Mouse (Mus musculus) stomach, embryonic 15.5 days (tissue): ENCODE measurements at regions not wholly inside any gene's neighbourhood (a gene's known extent, or its start where the extent isn't known, plus 50 kb on each side); places are given as distances from the start of the nearest gene placed in this dataset.
A peak's percentile ranks its signal among the peaks of the same experiment; 100 is the strongest.

ENCODE experiments used
- ATAC-seq: fragments of 200-750 bp; cut with Nextera tagmentation; 2 replicates; pipeline ENCODE4 v1.8.0; 2017; ENCODE audit warnings: low read depth, moderate number of reproducible peaks, moderate TSS enrichment; ENCODE audit not compliant: insufficient read depth, low FRiP score
- H3K27ac ChIP-seq: fragments of 300-500 bp; sonication (generic); 2 replicates; pipeline ENCODE4 v1.5.1; 2015; ENCODE audit warnings: mild to moderate bottlenecking, inconsistent platforms
- H3K27me3 ChIP-seq: fragments of 300-500 bp; sonication (generic); replicated peaks from 2 replicates; pipeline ENCODE4 v1.6.1; 2015; ENCODE audit warnings: inconsistent platforms
- H3K36me3 ChIP-seq: fragments of 300-500 bp; sonication (generic); 2 replicates; pipeline ENCODE4 v1.6.1; 2015; ENCODE audit warnings: inconsistent platforms
- H3K4me1 ChIP-seq: fragments of 300-500 bp; sonication (generic); 2 replicates; pipeline ENCODE4 v1.6.1; 2015; ENCODE audit warnings: inconsistent platforms
- H3K4me2 ChIP-seq: fragments of 300-500 bp; sonication (generic); 2 replicates; pipeline ENCODE4 v1.6.1; 2015; ENCODE audit warnings: mild to moderate bottlenecking, inconsistent platforms
- H3K4me3 ChIP-seq: fragments of 300-500 bp; sonication (generic); replicated peaks from 2 replicates; pipeline ENCODE4 v1.5.1; 2015; ENCODE audit warnings: inconsistent platforms
- H3K9ac ChIP-seq: fragments of 300-500 bp; sonication (generic); 2 replicates; pipeline ENCODE4 v1.6.1; 2015; ENCODE audit warnings: inconsistent platforms
- H3K9me3 ChIP-seq: fragments of 300-500 bp; sonication (generic); 2 replicates; pipeline ENCODE4 v1.6.1; 2016; ENCODE audit warnings: inconsistent platforms
- WGBS: fragments of 180-500 bp; shearing (Covaris S2); methylation state at CpG from one replicate; pipeline ENCODE4 v1.1.7; 2015; 5-methylcytosine and 5-hydroxymethylcytosine counted together

DNA sequence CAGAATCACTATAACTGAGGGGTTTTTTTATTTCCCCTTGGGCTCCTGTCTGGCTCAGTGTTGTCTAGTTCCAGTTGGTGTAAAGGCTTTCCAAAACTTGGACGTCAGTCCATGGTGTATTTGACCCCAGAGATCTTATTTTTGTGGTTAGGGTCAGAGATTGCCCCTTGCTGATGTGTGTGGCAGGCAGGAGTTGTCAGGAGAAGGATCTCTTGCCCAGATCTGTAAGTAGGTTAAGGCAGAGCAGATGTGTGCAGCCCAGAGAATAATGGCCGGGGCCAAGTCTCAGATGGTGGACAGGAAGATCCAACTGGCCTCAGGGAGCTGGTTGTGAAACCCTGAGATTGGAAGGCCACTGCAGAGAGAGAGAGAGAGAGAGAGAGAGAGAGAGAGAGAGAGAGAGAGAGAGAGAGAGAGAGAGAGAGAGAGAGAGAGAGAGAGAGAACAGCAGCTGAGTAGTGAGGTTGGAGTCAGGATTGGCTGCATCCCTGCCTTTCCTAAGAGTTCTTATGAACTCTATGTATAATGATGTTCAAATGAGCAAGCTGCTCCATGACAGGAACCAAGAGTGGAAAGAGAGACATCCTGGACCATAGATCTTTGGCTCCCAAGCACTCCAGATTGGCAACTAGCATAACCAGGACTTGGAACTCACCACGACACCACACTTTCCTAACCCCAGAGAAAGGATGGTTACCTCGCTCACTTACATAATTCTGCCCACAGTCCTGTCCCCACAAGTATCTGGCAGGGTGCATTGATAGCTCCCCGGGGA, 479.9 kb downstream of the Gm826 start:
- Histone ChIP-seq H3K4me3 (no peak overlapping the region), H3K9ac (no peak overlapping the region), H3K27me3 (no peaks in the 10 kb centered on the region), H3K4me2 (no peak overlapping the region), H3K9me3 (no peaks in the 10 kb centered on the region), H3K27ac (no peak overlapping the region), H3K36me3 (no peaks in the 10 kb centered on the region), H3K4me1 (no peaks in the 10 kb centered on the region)
- ATAC-seq: no peak
- WGBS: 85% methylated on average over 5 of the region's 5 CpGs

DNA sequence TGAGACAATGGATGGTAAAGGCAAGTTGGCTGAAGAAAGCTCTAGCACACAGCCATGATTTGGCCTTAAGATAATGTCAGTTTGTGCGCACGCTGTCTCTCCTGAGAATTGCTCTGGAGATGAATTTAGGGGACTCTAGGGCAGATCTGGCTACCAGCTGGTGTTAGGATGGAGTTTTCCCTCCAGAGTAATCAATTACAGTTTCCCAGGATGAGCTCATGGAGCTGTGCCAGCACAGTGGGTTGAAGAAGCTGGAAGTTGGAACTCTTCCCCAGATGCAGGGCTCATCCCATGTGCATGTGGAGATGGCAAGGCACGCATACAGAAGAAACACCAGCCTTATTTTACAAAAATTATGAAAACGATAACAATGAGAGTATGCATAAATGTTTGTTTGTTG, 481.0 kb downstream of the Gm826 start:
- Histone ChIP-seq H3K4me3 (no peak overlapping the region), H3K27me3 (no peaks in the 10 kb centered on the region), H3K27ac (no peak overlapping the region), H3K4me1 (no peaks in the 10 kb centered on the region), H3K4me2 (no peak overlapping the region), H3K9ac (no peak overlapping the region), H3K36me3 (no peaks in the 10 kb centered on the region), H3K9me3 (no peaks in the 10 kb centered on the region)
- no peak for ATAC-seq
- 73% methylated on average over 4 of the region's 4 CpGs for WGBS

DNA sequence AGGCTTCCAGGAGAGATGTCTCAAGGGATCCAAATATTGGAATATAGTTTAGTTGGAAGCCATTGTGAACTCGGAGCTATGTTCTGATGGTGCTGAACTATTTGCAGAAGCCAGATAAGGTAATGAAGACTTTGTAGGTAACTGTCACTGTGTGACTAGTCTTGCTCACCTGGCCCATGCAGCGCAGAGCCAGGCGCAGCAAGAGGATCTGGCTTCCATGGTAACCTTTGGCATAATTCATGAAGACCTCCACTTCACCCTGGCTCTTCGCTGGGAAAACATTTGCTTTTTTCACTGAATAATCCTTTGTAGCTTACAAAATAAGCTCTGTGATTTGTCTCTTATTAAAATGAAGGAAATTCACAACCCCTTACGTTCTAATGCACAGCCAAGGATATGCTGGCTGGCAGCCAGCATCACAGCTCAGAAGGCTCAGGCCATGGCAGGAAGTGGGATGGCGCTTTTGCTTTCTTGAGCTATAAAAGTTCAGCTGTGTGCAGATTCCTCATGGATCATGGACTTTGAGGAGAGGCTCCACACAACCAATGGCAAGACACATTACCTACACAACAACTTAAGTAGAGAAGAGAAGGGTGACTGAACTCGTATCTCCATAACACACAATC, 501.4 kb downstream of the Gm826 start:
- 43% methylated on average over 7 of the region's 7 CpGs for WGBS

DNA sequence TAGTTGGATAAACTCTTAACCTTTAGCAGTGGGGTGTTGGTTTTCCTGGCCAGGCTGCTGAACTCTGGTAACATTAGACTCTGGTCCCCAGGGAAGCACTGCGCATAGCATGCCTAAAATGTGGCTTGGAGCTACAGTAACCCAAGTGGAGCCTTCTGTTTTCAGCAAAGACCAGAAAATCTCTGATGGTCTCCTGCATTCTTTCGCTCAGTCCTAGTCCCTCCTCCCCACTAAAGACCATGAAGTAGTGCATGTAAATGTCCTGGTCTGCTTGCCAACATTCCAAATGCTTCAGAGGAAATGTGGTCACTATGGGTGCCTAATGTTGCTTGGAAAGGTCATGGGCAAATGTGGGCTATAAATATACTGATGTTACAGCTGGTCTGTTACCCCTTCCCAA, 507.5 kb downstream of the Gm826 start:
- no peaks in the 10 kb centered on the region for H3K27me3 ChIP-seq
- no peaks in the 10 kb centered on the region for H3K4me1 ChIP-seq
- ATAC-seq: no peak
- no peak overlapping the region for H3K4me2 ChIP-seq
- H3K27ac ChIP-seq: no peak overlapping the region
- H3K4me3 ChIP-seq: no peak overlapping the region
- no peaks in the 10 kb centered on the region for H3K9me3 ChIP-seq
- no peaks in the 10 kb centered on the region for H3K36me3 ChIP-seq
- H3K9ac ChIP-seq: no peak overlapping the region
- WGBS: 84% methylated on average over 2 of the region's 2 CpGs

More for the DNA sequence above, 501.4 kb downstream of the Gm826 start:
- H3K4me1 ChIP-seq: no peaks in the 10 kb centered on the region
- H3K27ac ChIP-seq: peak overlapping the region; percentile 38; the same call in 1 of the 2 replicates
- ATAC-seq: peak; percentile 68; the same call in 1 of the 2 replicates
- H3K9me3 ChIP-seq: no peaks in the 10 kb centered on the region
- H3K4me3 ChIP-seq: no peak overlapping the region
- H3K9ac ChIP-seq: no peak overlapping the region
- no peaks in the 10 kb centered on the region for H3K27me3 ChIP-seq
- H3K4me2 ChIP-seq: no peak overlapping the region
- H3K36me3 ChIP-seq: no peaks in the 10 kb centered on the region

DNA sequence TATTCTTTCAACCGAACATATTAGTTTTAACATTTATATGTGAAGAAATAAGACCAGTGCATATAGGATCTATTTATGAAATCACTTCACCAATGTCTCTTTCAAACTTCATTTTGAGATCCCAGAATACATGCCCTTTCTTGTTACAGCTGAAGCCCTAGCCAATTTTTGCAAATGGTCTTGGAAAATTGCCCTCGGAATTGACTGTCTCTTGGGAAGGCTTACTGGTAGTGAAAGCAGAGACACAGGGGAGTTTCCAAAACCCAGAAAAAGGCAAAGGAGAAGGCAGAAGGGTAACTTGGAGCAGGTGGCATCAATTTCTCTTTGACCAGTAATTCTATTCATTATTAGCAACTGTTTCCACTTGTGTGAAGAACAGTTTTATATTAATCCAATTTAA, 515.4 kb downstream of the Gm826 start:
- no peaks in the 10 kb centered on the region for H3K4me1 ChIP-seq
- H3K9ac ChIP-seq: no peak overlapping the region
- no peaks in the 10 kb centered on the region for H3K9me3 ChIP-seq
- no peak for ATAC-seq
- no peaks in the 10 kb centered on the region for H3K36me3 ChIP-seq
- WGBS: 67% methylated on average over 2 of the region's 2 CpGs
- H3K4me3 ChIP-seq: no peak overlapping the region
- H3K27me3 ChIP-seq: no peaks in the 10 kb centered on the region
- no peak overlapping the region for H3K27ac ChIP-seq
- H3K4me2 ChIP-seq: no peak overlapping the region

DNA sequence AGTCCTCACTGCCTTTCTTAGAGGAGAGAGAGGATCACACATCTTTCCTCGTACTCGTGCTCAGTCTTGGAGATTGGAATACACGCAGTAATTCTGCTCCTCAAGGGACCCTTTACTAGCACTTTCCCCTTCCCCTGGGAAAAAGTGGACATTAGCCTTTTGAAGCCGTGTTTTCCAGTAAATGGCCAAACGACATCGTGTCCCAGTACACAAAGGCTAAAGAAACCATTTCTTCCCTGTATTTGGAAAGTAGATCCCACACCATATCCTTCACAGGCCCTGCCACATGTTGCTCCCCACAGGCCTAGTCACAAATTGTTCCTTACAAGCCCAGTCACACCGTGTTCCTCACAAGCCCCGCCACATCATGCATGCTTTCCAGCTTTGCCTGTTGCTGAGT, 517.6 kb downstream of the Gm826 start:
- no peak overlapping the region for H3K4me3 ChIP-seq
- no peak overlapping the region for H3K9ac ChIP-seq
- H3K4me2 ChIP-seq: no peak overlapping the region
- no peaks in the 10 kb centered on the region for H3K4me1 ChIP-seq
- H3K9me3 ChIP-seq: no peaks in the 10 kb centered on the region
- H3K27me3 ChIP-seq: no peaks in the 10 kb centered on the region
- no peak overlapping the region for H3K27ac ChIP-seq
- 90% methylated on average over 8 of the region's 8 CpGs for WGBS
- no peaks in the 10 kb centered on the region for H3K36me3 ChIP-seq
- no peak for ATAC-seq
